Mouse (Mus musculus): ENCODE data around the gene Rbfox2. TPM values are rescaled to one million over a fixed set of nuclear protein-coding genes. Genes with fewer than 3 reads are reported as not detected.

Gene Rbfox2
- polyA plus RNA-seq, 1 experiment from 2014 or later: 56.8 TPM

DNA sequence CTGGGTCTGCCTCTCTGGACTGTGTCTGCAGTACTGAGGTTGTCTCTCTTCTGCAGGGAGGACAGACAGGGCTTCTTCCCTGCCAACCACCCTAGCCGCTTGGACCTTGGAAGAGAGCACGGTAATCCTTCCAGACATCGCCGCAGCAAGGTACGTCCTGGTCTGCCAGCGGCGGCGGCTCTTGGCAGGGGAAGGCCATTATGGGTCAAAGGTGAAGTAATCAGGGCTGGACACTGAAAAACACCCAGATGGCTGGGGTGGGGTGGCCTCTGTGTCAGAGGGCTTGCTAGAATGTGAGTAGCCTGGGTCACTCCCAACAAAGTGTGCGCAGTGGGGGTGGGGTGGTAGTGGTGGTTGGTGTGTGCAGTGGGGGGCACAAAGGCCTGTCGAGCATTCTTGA is 261.2 kb downstream of the Rbfox2 start:
- H3K36me3 ChIP-seq: no peaks in the 10 kb centered on the region
- no peak for ATAC-seq (ENCODE audit: insufficient read depth, low FRiP score, low read depth)
- no peak overlapping the region for H3K4me3 ChIP-seq (replicated peaks)

DNA sequence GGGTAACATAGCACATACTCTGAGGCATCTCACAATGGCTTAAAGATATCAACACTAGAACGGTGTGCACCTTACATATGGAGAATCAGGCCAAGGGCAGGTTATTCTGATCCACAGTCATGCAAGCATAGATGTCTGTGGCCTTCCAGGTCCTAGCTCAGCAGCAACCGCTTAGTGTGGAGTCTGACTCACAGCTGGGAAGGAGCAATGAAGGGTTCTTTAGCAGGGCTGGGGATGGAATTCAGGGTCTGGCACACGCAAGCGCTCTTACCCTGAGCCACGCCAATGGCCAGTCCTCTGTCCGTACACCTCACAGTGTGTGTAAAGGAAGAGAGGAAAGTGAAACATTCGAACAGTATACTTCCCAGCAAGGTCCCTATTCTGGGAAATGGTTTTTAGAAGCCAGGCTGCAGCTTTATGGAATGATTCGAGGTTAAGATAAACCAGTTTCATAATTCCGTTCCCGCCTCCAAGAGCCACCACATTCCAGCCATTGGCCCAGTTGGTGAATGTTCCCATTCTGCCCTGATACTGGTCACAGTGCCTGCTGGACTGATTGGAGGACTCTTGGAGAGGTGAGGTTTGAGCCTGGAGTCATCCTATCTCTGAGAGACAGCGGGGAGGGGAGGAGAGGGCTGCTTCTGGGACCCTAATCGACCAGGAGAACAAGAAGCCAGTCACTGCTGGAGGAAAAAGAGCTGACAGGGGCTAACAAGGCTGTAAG is 262.0 kb downstream of the Rbfox2 start, which contains the start of gene Apol6:
Apol6 (plus strand) TSS at position 133 of the 724 bp plus-strand sequence.
- Histone ChIP-seq H3K27me3 (replicated peaks) (no peaks in the 10 kb centered on the region), H3K4me2 (no peak within 1 kb of the TSS), H3K4me3 (replicated peaks) (no peak within 1 kb of the TSS), H3K4me1 (no peaks in the 10 kb centered on the region), H3K36me3 (no peaks in the 10 kb centered on the region), H3K9ac (no peak within 1 kb of the TSS), H3K27ac (no peak within 1 kb of the TSS), H3K9me3 (no peaks in the 10 kb centered on the region)
- WGBS: 75% methylated on average over 12 of the region's 12 CpGs
- no peak for ATAC-seq (ENCODE audit: insufficient read depth, low FRiP score, low read depth)

More for the DNA sequence above, 261.2 kb downstream of the Rbfox2 start:
- H3K4me2 ChIP-seq: no peak overlapping the region
- H3K9me3 ChIP-seq: no peaks in the 10 kb centered on the region
- H3K4me1 ChIP-seq: no peaks in the 10 kb centered on the region
- H3K27me3 ChIP-seq (replicated peaks): no peaks in the 10 kb centered on the region
- no peak overlapping the region for H3K27ac ChIP-seq
- no peak overlapping the region for H3K9ac ChIP-seq
- 56% methylated on average over 10 of the region's 10 CpGs for WGBS

DNA sequence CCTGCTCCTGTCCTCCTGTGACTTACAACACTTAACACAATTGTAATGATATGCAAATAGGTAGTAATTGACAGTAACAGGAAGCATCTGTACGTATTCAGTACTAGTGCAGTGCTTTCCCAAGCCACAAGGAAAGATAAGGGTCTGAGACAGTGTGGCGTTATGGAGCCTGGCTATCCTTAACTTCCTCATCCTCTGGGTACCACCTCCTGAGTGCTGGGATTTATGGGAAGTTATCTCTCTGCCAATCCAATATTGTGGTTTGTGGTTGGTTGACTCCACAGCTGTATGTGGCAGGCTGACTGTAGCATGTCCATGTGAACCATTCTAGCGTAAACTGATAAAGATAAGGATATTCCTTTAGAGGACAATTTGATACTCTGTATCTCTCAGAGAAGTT is 266.0 kb downstream of the Rbfox2 start:
- H3K4me1 ChIP-seq: peaks cover 21% of the 10 kb centered on the region
- no peaks in the 10 kb centered on the region for H3K36me3 ChIP-seq
- H3K9ac ChIP-seq: no peak overlapping the region
- H3K9me3 ChIP-seq: no peaks in the 10 kb centered on the region
- WGBS: 76% methylated on average over 3 of the region's 3 CpGs
- no peak overlapping the region for H3K4me3 ChIP-seq (replicated peaks)
- no peak for ATAC-seq (ENCODE audit: insufficient read depth, low FRiP score, low read depth)
- H3K27ac ChIP-seq: no peak overlapping the region
- no peaks in the 10 kb centered on the region for H3K27me3 ChIP-seq (replicated peaks)
- H3K4me2 ChIP-seq: no peak overlapping the region

DNA sequence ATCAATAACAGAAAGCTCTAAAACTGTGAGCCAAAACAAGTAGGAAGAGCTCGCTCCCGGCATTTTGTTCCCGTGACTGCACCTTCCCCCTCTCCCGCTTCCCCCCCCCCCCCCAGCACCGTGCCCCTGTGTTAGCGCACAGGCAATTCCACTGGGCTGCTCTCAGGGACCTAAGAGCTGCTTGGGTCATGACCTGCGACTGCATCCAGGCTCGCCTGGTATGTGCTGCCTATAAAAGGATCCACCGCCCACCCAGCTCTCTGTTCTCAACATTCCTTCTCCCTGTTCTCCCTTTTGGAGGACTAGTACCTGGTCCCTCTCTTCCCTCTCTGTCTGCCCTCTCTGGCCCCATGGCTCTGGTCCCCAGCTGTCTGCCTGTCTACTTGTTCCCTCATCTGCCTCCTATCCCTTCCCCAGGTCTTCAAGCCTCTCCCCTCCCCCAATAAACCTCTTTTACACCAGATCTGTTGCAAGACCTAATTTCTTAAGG is 267.5 kb downstream of the Rbfox2 start:
- Histone ChIP-seq H3K9me3 (no peaks in the 10 kb centered on the region), H3K4me2 (no peak overlapping the region), H3K36me3 (no peaks in the 10 kb centered on the region), H3K9ac (no peak overlapping the region), H3K27ac (no peak overlapping the region), H3K4me1 (peaks cover 25% of the 10 kb centered on the region), H3K4me3 (replicated peaks) (no peak overlapping the region), H3K27me3 (replicated peaks) (no peaks in the 10 kb centered on the region)
- 73% methylated on average over 8 of the region's 9 CpGs for WGBS
- no peak for ATAC-seq (ENCODE audit: insufficient read depth, low FRiP score, low read depth)

DNA sequence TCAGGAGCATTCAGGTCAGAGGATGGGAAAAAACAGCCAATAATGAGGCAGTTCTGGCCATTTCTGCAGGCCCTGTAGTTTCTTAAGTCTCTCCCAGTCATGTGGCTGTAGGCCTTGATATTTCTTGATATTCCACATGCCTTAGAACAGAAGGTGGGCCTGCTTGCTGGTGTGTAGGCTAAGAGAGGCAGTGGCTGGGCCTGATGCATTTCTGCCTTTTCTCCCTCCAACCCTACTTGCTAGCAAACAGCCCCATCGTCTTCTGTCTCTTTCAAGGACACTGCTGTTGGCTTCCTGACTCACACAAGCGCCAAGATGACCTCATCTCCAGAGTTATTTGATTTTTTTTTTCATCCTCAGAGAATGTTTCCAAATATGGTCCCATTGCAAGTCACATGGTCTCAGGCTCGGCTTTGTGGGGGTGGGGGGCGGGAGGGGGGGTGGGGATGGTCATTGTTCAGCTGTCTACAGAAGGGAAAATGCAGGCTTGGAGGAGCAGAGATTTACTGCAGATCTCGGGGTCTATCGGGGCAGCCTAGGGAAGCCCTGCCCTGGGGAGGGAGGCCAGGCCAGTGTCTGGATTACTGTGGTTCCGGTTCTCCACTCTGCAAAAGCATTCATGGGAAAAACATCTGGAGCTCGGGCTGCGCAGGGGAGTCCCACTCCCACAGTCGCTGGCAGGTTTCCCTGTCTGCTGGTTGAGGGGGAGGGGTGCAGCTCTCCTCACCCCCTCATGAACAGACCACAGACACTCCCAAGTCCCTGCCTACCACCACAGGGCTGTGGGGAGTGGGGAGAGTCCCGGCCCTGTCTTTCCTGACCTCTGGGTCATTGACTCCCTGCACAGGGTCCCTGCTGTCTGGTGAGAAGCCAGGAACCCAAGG is 269.3 kb downstream of the Rbfox2 start:
- Histone ChIP-seq H3K4me1 (peaks cover 25% of the 10 kb centered on the region), H3K27me3 (replicated peaks) (no peaks in the 10 kb centered on the region), H3K4me2 (peak overlapping the region; percentile 21; the same call in 1 of the 2 replicates), H3K9me3 (no peaks in the 10 kb centered on the region), H3K27ac (peak overlapping the region; percentile 96), H3K9ac (no peak overlapping the region), H3K36me3 (no peaks in the 10 kb centered on the region), H3K4me3 (replicated peaks) (no peak overlapping the region)
- 9% methylated on average over 11 of the region's 11 CpGs for WGBS
- ATAC-seq (ENCODE audit: insufficient read depth, low FRiP score, low read depth): peak; percentile 83

DNA sequence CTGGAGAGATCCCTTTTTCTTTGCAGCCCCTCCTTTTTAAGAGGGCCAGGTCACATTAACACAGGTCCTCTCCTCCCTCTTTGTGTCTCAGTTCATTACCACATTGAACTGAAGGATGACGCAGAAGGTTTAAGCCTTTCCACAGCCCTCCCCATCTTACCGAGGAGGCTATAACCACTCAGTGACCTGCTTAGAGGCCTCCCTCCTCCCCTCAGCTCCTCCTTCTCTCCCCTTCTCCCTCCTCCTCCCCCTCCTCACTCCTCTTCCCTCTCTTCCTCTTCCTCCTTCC is 269.9 kb downstream of the Rbfox2 start:
- WGBS: 26% methylated on average over 2 of the region's 2 CpGs
- Histone ChIP-seq H3K36me3 (no peaks in the 10 kb centered on the region), H3K9me3 (no peaks in the 10 kb centered on the region), H3K4me3 (replicated peaks) (no peak overlapping the region), H3K9ac (no peak overlapping the region), H3K4me2 (peak overlapping the region; percentile 21; the same call in 1 of the 2 replicates), H3K27me3 (replicated peaks) (no peaks in the 10 kb centered on the region), H3K27ac (peak overlapping the region; percentile 96), H3K4me1 (peaks cover 25% of the 10 kb centered on the region)
- peak; percentile 48 for ATAC-seq (ENCODE audit: insufficient read depth, low FRiP score, low read depth)

DNA sequence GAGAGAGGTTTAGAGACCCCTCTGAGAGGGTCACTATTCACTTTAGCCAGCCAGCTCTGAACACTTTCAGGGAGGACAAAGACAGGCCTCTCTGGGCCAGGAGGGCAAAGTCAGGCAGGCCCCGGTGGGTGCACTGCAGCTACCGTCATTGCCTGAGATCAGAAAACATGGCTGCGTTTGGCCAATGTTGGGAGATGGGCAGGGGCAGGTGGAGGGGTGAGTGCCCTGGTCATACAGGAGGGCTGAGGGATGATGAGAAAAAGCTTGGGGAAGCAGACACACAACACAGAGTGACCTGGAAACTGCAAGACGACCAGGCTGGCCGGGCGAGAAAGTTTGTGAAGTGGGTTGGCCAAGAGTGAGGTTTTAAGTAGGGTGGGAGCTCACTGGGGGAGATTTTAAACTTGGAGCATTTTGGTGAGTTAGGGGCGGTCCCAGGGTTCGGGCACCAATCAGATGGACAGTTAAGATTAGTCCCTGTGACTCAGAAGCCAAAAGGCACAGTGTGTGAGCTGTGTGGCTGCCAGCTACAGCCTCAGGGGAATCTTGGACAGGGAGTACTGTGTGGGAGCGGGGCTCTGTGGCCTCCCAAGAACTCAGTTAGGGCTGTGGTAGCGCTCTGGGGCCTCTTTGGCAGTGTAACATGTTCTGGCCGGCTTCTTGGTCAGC is 270.4 kb downstream of the Rbfox2 start:
- Histone ChIP-seq H3K27ac (peak overlapping the region; percentile 96), H3K4me2 (no peak overlapping the region), H3K4me1 (peaks cover 25% of the 10 kb centered on the region), H3K9me3 (no peaks in the 10 kb centered on the region), H3K4me3 (replicated peaks) (no peak overlapping the region), H3K27me3 (replicated peaks) (no peaks in the 10 kb centered on the region), H3K9ac (no peak overlapping the region), H3K36me3 (no peaks in the 10 kb centered on the region)
- WGBS: 42% methylated on average over 11 of the region's 11 CpGs
- peak; percentile 73 for ATAC-seq (ENCODE audit: insufficient read depth, low FRiP score, low read depth)

DNA sequence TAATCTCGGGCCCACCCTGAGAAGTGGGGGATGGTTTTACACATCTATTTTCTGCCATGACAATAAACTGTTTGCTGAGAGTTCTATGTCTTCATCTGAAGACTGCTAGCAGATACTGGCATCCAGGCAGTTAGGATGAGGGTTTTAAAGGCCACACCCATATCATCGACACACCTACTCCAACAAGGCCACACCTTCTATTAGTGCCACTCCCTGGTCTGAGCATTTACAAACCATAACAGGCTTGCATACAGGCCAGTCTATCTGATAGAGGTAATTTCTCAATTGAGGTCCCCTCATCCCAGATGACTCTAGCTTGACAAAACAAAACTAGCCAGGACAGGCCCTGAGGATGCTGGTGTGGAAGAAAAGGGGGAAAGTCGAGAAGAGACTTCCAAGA is 271.2 kb downstream of the Rbfox2 start:
- Histone ChIP-seq H3K4me3 (replicated peaks) (no peak overlapping the region), H3K9me3 (no peaks in the 10 kb centered on the region), H3K4me2 (no peak overlapping the region), H3K4me1 (peaks cover 25% of the 10 kb centered on the region), H3K27me3 (replicated peaks) (no peaks in the 10 kb centered on the region), H3K27ac (peak overlapping the region; percentile 96), H3K9ac (no peak overlapping the region), H3K36me3 (no peaks in the 10 kb centered on the region)
- ATAC-seq (ENCODE audit: insufficient read depth, low FRiP score, low read depth): no peak
- 71% methylated on average over 3 of the region's 3 CpGs for WGBS

DNA sequence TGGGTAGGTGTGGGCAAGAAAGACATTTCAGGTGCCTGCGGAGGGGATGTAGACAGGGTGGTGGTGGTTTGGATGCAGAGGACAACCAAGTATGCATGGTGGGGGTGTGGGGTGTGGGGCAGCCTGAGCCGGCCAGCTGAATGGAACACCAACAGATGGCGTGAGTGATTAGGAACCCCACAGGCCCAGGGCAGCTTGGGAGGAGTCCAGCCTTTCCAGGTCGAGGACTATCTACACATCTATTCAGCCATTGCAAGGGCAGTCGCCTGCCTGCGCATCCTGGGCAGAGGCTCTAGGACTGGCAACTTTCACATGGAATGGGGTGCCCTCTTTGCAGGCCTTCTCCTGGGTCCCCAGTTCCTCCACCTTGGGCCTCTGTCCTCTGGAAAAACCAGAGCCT is 272.3 kb downstream of the Rbfox2 start:
- Histone ChIP-seq H3K4me2 (no peak overlapping the region), H3K27ac (no peak overlapping the region), H3K27me3 (replicated peaks) (no peaks in the 10 kb centered on the region), H3K4me3 (replicated peaks) (no peak overlapping the region), H3K9me3 (no peaks in the 10 kb centered on the region), H3K36me3 (no peaks in the 10 kb centered on the region), H3K9ac (no peak overlapping the region), H3K4me1 (peaks cover 25% of the 10 kb centered on the region)
- 76% methylated on average over 6 of the region's 6 CpGs for WGBS
- ATAC-seq (ENCODE audit: insufficient read depth, low FRiP score, low read depth): no peak

DNA sequence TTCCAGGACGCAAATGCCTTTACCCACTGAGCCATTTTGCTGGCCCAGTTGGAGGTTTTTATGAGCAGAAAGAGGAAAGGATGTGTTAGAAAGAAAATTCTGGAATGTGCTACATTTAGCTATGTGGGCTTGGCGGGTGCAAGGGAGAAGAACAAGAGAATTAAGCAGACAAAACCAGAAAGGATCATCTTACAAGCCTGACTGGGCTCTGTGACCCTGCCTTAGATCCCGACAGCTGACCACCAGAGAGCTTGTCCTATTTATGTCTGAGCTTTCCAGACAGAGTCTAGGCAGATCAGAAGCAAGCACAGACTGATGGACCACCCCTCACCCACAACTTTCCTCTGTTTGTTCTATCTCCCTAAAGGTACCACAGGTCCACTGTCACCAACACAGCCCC is 275.5 kb downstream of the Rbfox2 start:
- Histone ChIP-seq H3K4me1 (peaks cover 13% of the 10 kb centered on the region), H3K4me2 (no peak overlapping the region), H3K9ac (no peak overlapping the region), H3K36me3 (no peaks in the 10 kb centered on the region), H3K4me3 (replicated peaks) (no peak overlapping the region), H3K27ac (no peak overlapping the region), H3K27me3 (replicated peaks) (no peaks in the 10 kb centered on the region), H3K9me3 (no peaks in the 10 kb centered on the region)
- no peak for ATAC-seq (ENCODE audit: insufficient read depth, low FRiP score, low read depth)
- 56% methylated on average over 3 of the region's 3 CpGs for WGBS

DNA sequence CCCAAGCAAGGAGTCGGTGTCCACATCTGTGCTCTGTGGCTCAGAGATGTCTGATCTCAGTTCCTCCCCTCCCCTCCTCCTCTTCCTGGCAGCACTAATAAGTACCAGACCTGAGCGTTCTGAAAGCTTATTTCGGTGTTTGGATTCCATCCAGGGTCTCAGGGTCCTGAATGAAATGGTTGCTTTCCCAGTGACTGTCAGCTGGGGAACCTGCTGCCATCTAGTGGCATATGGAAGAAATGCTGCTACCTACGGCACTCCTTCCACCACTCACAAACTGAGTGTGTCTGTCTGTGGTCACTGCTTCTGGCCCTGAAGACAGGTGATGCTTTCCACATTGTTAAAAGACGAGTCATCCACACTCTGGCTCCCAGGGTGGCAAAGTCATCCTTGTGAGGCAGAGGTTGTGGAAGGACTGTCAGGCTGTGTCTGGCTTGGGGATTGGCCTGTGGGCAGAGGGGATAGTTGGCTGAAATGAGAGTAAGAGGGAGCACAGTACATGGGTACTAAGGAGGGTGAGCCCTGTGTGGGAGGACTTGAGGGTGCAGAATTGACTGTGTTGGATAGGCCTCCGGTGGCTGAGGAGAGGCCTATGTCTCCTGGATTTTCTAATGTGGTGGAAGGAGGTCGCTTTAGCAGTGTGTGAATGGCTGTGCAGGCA is 277.3 kb downstream of the Rbfox2 start:
- H3K36me3 ChIP-seq: no peaks in the 10 kb centered on the region
- peak overlapping the region; percentile 16; the same call in 1 of the 2 replicates for H3K27ac ChIP-seq
- WGBS: 27% methylated on average over 7 of the region's 7 CpGs
- H3K27me3 ChIP-seq (replicated peaks): no peaks in the 10 kb centered on the region
- H3K4me2 ChIP-seq: no peak overlapping the region
- H3K9ac ChIP-seq: no peak overlapping the region
- H3K9me3 ChIP-seq: no peaks in the 10 kb centered on the region
- peaks cover 4% of the 10 kb centered on the region; the same call in 1 of the 2 replicates for H3K4me1 ChIP-seq
- no peak for ATAC-seq (ENCODE audit: insufficient read depth, low FRiP score, low read depth)
- H3K4me3 ChIP-seq (replicated peaks): no peak overlapping the region

Measured in stomach, embryonic 15.5 days (tissue).